Mouse (Mus musculus) thymus, postnatal 14 days (tissue): ENCODE data around the gene Pan3.
A peak's percentile ranks its signal among the peaks of the same experiment; 100 is the strongest.

Experiments
- DNase-seq: peaks from one replicate; pipeline ENCODE4 v3.0.0; 2021

Gene Pan3

DNA sequence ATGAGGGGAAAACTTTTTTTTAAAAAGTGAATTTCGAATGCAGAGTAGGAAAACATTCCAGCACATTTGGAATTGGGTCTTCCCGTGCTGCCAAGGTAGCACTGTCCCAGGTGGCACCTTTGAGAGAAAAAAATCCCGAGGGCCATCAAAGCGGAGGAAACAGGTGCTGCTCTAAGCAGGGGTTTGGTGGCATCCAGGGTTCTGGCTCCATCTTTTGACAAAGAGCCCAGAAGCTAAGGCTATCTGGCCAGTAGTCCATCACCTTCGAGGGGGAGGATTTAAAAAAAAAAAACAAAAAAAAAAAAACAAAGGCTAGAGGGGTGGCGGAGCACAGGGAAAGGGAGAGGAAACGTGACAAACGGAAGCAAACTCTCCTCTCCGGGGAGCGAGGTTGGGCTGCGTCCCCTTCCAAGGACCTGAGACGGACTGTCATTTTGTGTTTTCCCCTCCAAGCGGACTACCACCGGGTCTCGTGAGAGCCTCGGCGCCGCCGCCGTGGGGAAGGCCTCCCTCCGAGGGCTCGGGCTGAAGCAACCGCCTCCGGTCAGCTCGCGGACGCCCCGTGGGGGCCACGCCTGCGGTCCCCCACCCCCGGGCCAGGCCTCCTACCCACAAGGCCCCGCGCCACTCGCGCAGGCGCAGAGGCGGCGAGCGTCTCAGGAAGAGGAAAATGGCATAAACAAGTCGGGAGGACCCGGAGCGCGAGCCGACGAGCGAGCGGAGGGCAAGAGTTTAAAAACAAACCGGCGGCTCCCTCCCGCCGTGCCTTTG, at the start of gene Pan3:
Gene Pan3, plus strand, starts transcription at position 627 of the 771 bp plus-strand sequence.
- peak; percentile 95 for DNase-seq

- no peak for DNase-seq
Measured at GRCm38 (mm10) chr5:147381396-147381795, 48.6 kb upstream of the Pan3 start.

DNA sequence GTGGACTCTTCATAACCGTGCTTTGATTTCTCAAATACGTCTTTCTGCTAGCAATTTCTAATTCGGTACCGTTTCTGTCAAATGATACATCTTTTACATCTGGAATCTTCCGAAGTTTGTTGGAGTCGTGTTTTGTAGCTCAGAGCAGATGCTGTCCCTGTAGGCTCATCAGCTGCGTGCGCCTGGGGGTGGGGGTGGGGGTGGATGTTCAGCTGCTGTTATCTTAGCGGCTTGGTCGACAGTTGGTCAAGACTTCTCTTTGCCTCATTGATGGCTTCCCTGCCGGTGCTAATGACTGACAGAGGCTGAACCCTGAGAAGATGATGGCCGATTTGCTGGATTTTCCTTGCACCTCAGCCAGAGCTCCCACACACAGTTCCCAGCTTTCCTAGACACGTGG, 43.1 kb upstream of the Pan3 start:
- no peak for DNase-seq

DNA sequence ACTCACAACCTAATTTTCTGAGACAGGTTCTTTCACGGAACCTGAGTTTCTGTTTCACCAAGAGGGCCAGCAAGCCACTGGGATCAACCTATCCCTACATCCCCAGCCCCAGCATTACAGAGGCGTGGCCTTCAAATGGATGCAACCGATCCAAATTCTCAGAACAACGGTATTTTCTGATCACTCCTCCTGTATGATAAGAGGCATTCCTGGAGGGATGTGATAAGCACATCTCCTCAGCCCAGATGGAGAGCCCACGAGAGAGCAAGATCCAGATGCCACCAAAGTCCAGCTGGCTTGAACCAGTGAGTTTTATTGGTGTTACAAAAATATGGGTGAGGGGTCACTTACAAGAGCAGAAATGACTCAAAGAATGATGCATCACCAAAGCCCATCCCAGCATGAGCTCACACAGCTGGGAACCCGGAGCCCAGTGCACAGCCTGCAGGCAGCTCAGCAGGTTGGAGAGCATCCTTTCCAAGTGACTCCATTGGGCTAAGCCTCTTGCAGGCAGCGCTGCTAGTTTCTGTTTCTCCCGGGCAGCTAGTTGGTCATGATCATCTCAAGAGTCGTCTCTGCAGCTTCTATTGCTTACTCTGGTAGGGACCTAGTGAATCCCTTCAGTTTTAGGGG, 41.5 kb upstream of the Pan3 start:
- DNase-seq: no peak

DNA sequence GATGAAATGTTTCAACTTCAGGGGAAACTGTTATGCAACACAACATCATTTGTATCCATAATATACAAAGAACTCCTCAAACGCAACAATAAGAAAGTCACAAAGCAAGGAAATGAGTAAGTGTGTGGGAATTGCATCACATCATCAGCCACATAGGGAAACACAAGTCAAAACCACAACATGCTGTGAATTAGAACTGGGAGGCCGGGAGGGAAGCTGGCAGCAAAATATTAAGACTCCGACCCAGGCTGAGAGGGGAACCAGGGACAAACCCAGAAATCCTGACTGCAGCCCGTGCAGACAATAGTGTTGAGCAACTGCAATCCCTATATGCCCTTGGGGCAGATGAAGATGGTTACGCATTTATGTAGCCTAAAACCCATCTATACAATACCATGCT, 40.9 kb upstream of the Pan3 start:
- DNase-seq: no peak

DNA sequence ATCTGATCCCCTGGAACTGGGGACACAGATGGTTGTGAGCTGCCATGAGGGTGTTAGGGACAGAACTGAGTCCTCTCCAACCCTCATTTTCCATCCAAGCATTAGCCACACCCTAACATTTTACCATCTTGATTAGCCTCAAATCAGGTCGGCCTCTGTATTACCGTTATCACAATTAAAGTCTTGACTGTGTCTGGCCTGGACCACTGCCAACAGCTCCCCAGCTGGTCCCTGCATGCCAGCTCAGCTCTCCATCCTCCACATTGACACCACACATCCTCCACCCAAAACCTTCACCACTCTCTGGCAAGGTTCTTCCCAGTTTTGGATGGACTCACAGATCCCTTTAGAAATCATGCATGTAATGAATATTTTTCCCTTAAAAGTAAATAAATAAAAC, 39.2 kb upstream of the Pan3 start:
- DNase-seq: no peak

DNA sequence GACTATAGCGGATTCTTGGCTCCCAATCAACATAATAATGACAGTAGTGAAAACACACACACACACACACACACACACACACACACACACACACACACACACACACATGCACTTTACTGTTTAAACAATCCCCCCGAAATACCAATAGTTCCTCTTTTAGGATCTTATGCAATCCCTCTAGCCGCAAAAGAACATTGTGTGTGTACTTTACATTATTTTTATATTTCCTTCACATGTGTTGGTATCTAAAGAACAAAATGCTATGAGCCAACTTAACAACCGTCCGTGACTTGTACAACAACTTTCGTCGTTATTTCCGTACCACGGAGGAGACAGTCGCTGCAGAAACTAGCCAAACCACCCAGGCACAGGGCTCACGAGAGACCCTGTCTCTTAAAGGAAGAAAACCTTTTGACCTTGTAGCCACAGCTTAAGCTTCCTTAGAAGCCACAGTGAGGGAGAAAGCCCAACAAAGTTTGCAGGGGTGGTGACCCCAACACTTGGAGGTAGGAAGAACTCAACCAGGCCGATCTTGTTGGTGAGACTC, 37.2 kb upstream of the Pan3 start:
- DNase-seq: no peak

DNA sequence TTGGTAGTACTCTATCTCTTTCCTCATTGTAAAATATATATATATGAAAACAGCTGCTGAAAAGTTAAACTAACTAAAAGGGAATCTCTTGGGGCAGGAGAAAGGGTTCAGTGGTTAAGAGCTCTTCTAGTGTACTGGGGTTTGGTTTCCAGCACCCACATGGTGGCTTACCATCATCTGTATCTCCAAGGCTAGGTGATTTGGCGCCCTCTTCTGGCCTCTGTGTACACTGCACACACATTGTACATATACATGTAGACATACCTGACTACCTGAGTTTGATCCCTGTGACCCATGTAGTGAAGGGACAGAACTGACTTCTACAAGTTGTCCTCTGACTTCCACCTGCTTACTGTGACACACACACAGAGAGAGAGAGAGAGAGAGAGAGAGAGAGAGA, 34.9 kb upstream of the Pan3 start:
- no peak for DNase-seq

DNA sequence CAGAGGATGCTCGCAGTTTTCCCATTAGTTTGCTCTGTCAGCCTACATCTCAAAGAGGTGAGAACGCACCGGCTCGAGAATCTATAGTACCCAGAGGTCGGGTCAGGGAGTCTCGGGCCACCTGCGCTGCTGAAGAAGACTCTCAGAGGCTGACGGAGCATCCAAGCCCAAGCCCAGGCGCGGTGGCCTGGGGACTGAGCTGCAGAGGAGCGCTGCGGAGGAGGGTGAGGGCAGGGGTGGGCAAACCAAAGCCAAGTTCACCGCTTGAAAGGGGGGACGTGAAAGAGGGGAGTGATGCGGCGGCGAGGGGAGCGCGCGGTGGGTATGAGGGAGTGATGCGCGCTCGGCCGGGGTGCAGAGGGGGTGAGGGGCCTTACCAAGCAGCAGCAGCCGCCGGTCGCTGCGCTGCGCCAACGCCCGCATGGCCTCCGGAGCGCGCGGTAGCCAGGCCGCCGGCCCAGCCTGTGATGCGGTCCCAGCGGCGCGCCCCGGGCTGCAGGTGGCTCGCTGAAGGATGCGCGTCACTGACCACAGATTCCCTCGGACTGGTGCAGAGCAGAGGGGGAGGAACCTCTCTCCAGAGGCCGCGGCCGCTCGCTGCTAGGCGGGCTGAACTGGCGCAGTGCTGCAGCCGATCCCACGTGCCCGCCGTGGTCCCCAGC, 30.0 kb upstream of the Pan3 start, which contains the start of gene Flt3:
Gene Flt3, minus strand, starts transcription at position 647 of the 662 bp plus-strand sequence.
- DNase-seq: peak; percentile 17

DNA sequence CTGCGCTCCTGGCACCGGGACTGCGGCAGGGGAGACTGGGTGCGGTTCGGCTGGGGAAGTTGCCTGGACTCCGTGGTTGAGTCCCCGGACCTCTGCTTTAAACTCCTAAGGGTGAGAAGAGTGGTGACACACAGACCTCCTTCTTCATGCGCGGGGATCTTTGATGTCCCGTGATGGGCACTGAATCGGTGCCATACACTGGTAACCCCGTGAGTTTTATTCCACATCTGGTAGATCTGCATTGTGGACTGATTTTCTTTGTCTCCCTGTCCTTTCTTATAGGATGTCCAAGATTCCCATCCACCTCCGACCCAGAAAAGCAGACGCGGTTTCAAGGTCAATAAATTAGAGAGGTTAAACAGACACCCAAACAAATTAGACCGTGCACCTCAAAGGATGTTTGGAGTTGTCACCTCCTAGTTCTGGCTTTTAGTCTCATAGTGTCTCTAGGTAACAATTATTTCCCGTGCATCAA, 29.4 kb upstream of the Pan3 start:
- DNase-seq: no peak

- DNase-seq: no peak
Measured at GRCm38 (mm10) chr5:147401024-147401423, 28.9 kb upstream of the Pan3 start.

GRCm38 (mm10) chr5:147402505-147402904, 27.5 kb upstream of the Pan3 start:
- DNase-seq: peak; percentile 61

- DNase-seq: no peak
Measured at GRCm38 (mm10) chr5:147406135-147406534, 23.8 kb upstream of the Pan3 start.

DNA sequence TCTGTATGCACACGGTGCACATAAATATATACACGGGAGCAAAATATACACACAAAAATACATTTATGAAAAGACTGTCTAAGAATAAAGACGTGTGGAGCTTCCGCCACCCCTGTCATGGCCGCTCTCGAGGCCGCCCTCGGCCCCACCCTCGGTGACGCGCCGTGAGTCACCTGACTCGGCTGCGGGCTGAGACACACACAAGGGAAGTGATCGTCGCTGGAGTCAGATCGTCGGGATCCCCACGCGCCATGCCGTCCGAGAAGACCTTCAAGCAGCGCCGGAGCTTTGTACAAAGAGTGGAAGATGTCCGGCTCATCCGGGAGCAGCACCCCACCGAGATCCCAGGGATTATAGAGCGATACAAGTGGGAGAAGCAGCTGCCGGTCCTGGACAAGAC, 21.2 kb upstream of the Pan3 start:
- DNase-seq: no peak

- DNase-seq: peak; percentile 16
Measured at GRCm38 (mm10) chr5:147410585-147410984, 19.4 kb upstream of the Pan3 start.

DNA sequence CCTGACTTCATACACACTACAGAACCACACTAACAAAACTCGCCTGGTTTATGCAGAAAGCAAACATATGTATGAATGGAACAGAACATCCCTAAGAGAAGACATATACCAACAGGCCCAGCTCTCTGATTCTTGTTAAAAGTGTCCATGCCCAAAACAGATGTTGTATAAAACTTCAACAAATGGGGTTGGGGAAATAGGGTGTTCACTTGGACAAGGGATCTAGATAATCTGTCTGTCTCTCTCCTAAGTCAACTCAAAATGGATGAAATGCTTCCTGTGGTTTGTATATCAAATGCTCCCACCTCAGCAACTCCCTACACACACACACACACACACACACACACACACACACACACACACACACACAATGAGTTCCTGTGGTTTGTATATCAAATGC, 12.0 kb upstream of the Pan3 start:
- no peak for DNase-seq

GRCm38 (mm10) chr5:147418394-147419121, 11.4 kb upstream of the Pan3 start:
- peak; percentile 80 for DNase-seq

GRCm38 (mm10) chr5:147423612-147424011, 6.3 kb upstream of the Pan3 start:
- peak; percentile 29 for DNase-seq

- peak; percentile 76 for DNase-seq
Measured at GRCm38 (mm10) chr5:147426048-147426805, 3.7 kb upstream of the Pan3 start.

- DNase-seq: peak; percentile 61
Measured at GRCm38 (mm10) chr5:147430361-147430935, 487 bp downstream of the Pan3 start.
